Mouse (Mus musculus): ENCODE measurements around the gene Irs1.

DNA sequence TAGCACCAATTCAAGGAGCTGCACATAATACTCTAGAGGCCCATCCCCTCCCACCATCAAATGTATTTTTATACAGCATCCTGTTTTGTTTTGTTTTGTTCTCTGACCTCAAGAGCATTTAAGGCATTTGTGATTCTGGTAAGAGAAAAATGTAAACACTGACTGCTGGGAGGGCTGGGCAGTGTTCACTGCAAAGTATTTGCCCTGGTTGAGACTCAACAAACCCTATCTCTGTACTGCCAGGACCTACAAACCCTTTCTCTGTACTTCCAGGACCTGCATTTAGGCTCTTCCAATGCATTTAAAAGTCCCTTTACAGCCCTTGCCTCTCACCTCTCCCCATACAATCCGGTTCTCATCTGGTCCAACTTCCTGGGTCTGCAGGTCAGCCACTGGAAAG is 16.9 kb downstream of the Irs1 start:
- TF ChIP-seq POLR2A (IDR thresholded peaks at IDR 0.05; ENCODE audit: low read depth, low read length) (no peak), CTCF (IDR thresholded peaks at IDR 0.05; ENCODE audit: extremely low read depth, insufficient read length, insufficient replicate concordance, low read depth, low read length) (no peak)
